Mouse (Mus musculus) c-Kit-positive CD71-positive TER-119-negative erythroid progenitor cells, embryonic 14.5 days (primary cell): Measurements from ENCODE around the gene Tead4.
"Not testable (repeated sequence)": the region's sequence is repeated elsewhere in the genome, so short reads cannot be mapped to it uniquely, and the experiment has no call there.

Experiments
- DNase-seq: peaks from one replicate; pipeline ENCODE4 v3.0.0-alpha.2; 2013; ENCODE audit warnings: low read depth

The Tead4 gene

GRCm38 (mm10) chr6:128300134-128301001, at the start of gene Tead4:
Tead4 (minus strand) TSS chr6:128300823.
- no peak for DNase-seq

GRCm38 (mm10) chr6:128349711-128350110, 49.1 kb upstream of the Tead4 start:
- DNase-seq = no peak

- DNase-seq = no peak
These were observed 46.2 kb upstream of the Tead4 start for GRCm38 (mm10) chr6:128346782-128347181.

- DNase-seq = no peak
These were observed 45.0 kb upstream of the Tead4 start for GRCm38 (mm10) chr6:128345623-128346022.

GRCm38 (mm10) chr6:128341956-128342723, 41.5 kb upstream of the Tead4 start:
- DNase-seq = no peak

- no peak for DNase-seq
These were observed 38.3 kb upstream of the Tead4 start for GRCm38 (mm10) chr6:128338876-128339275.

DNA sequence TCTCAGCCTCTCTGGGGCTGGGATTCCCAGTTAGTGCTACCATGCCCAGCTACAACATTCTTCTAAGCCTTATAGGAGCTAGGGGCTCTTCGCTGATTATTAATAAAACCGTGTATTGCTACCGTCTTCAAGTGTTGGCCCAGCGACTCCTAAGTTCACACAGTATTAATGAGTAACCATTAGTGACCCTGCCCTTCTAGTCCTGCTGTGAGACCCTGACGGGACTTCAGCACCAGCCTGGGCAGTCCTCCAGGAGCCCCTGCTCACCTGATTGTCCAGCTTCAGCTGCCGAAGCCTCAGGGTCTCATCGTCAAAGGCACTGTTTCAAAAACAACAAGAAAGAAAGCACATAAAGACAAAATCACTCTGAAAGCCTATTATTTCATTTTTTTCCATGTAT, 36.8 kb upstream of the Tead4 start:
- no peak for DNase-seq

DNA sequence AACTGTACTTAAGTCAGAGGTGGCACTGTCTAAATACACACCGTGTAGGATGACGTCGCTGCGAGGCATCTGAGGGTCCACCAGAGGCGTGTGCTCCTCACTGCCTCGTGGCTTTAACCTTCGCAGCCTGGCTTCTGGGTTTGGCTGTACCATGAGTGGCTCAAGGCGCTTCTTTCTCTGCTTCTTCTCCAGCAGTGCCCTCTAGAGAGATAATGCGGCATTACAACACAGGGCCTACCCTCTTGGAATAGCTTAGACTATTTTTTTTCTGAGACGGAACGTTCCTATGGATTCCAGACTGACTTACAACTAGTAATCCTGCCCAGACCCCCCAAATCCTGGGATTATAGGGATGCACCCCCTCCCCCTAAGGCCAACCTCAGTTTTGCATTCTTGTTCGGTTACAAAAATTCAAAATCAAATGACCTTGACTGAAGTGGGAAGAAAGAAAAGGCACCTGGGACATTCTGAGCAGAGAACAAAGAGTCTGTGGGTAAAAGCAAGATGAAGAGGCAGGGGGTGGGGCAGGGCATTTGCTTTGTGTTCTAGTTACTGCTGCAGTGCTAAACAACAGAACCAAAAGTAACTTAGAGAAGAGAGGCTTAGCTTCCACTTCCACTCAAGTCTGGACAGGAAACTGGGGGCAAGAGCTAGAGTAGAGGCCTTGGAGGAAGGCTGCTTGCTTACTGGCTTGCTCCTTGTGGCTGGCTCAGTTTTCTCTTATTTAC, 33.9 kb upstream of the Tead4 start:
- DNase-seq = peak; percentile 63

GRCm38 (mm10) chr6:128318317-128318716, 17.7 kb upstream of the Tead4 start:
- peak; percentile 61 for DNase-seq

DNA sequence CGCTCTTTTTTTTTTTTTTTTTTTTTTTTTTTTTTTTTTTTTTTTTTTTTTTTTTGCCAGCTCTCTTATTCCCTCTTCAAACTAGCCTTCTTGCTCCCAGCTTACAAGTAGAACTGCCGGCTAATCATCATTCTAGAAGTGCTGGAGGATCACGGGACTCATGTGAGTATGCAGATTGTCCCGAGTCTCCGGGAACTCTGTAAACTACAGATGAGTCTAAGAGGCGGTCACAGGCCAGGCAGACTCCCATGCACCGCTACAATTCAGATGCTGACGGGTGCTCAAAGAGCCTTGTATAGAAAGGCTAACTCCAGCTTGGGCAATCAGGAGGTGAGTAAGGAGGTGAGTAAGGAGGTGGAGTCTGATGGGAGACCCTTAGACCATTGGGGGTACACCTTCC, 15.0 kb upstream of the Tead4 start:
- no peak for DNase-seq

DNA sequence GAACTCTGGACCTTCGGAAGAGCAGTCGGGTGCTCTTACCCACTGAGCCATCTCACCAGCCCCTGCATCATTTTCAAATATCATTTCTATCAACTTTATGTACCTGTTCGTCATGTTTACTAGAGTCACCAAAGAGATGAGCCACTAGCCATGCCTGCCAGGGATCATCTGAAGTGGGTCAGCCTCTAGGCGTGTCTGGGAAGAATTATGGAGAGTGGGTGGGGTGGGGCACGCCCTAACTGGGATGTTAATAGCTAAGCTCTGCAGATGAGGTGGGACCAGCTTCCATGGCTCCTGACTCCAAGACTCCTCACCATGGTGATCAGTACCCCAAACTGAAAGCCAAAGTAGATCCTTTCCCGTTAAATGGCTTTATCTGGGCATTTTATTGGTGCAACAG, 14.2 kb upstream of the Tead4 start:
- no peak for DNase-seq

GRCm38 (mm10) chr6:128308311-128308710, 7.7 kb upstream of the Tead4 start:
- DNase-seq = peak; percentile 42

DNA sequence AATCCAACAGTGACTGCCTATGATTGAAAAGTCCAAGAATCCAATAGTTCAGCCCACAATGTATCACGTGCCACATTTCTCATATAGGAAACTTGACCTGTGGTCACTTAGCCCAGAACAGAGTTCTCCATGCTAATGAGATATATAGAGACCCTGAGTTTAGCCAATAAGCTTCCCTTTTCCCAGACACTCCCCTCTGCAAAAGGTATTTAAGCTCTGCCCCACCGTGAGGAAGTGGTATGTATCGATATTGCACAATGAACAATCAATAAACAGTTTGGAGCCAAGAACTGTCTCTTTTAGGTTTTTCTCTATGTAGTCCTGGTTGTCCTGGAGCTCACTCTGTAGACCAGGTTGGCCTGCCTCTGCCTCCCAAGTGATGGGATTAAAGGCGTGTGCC, 4.2 kb upstream of the Tead4 start:
- DNase-seq = no peak

DNA sequence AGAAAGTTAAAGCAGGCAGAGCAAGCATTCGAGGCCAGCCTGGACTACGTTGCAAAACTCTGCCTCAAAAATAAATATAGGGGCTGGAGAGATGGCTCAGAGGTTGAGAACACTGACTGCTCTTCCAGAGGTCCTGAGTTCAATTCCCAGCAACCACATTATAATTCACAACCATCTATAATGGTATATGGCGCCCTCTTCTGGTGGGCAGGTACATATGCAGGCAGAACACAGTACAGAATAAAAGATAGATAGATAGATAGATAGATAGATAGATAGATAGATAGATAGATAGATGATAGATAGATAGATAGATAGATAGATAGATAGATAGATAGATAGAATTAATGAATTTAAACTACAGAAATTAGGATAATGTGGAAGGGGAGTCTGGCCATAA, 2.0 kb upstream of the Tead4 start:
- not testable (repeated sequence) for DNase-seq

- no peak for DNase-seq
These were observed 1.3 kb upstream of the Tead4 start for GRCm38 (mm10) chr6:128301891-128302290.

DNA sequence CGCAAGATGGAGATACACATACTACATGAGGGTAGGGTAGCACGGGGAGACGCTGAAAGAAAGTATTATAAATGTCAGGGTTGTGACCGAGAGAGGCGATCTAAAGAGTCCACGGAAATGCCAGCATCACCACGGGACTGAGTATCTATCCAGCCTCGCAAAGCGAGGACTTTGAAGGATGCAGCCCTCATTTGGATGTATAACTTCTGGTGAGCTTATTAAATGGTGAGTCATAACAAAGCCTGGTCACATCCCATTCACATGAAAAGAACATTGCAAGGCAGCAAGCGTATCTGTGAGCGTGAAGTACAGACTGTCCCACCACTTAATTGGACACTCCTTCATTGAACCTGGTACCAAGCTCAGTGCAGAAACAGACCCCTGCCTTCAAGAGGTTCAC, 835 bp upstream of the Tead4 start:
- DNase-seq = no peak

- DNase-seq = no peak
These were observed 1.1 kb downstream of the Tead4 start for GRCm38 (mm10) chr6:128299292-128300133.

DNA sequence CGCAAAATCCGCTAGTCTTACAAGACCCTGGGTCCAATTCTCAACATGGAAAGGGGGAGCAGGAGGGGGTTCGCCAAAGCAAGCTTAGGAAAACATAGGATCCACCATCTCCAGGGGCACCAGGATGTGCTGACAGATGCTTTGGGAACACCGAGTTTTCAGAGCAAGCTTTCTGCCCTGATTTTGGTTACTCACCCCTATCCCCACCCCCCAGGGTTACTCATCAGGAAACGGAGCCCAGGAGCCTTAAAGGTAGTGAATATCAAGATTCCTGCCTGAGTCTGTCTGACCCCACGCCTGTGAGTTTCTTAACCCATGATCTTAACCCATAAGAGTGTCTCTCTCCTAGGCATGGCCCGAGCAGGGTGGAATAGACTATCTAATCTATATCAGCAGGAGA, 2.4 kb downstream of the Tead4 start:
- no peak for DNase-seq

- no peak for DNase-seq
These were observed 3.8 kb downstream of the Tead4 start for GRCm38 (mm10) chr6:128296750-128297393.

GRCm38 (mm10) chr6:128295876-128296749, 4.5 kb downstream of the Tead4 start:
- no peak for DNase-seq
